Mouse (Mus musculus) frontal cortex, postnatal 36 days (tissue): Measurements from ENCODE around the gene Gpatch2.

ENCODE experiments used
- DNase-seq, 2 experiments: peaks; one replicate each; pipeline ENCODE4 v3.0.0; 2022; ENCODE audit warnings: low spot score in 2 of 2

The Gpatch2 gene

GRCm38 (mm10) chr1:187215181-187216116 lies at the start of gene Gpatch2, which contains the start of gene Spata17:
TSS of gene Gpatch2 (plus strand) at chr1:187215508.
TSS of gene Spata17 (minus strand) at chr1:187215465.
- peak; percentile 69 to 81 for DNase-seq

GRCm38 (mm10) chr1:187169646-187170045 lies 45.7 kb upstream of the Gpatch2 start:
- no peak for DNase-seq

- DNase-seq = no peak
Measured at GRCm38 (mm10) chr1:187170361-187170760, 44.9 kb upstream of the Gpatch2 start.

GRCm38 (mm10) chr1:187175991-187176390 lies 39.3 kb upstream of the Gpatch2 start:
- no peak for DNase-seq

- no peak for DNase-seq
Measured at GRCm38 (mm10) chr1:187178546-187178945, 36.8 kb upstream of the Gpatch2 start.

GRCm38 (mm10) chr1:187205506-187205905 lies 9.8 kb upstream of the Gpatch2 start:
- no peak for DNase-seq

GRCm38 (mm10) chr1:187209496-187209895 lies 5.8 kb upstream of the Gpatch2 start:
- no peak for DNase-seq

- DNase-seq = no peak
Measured at GRCm38 (mm10) chr1:187210736-187211135, 4.6 kb upstream of the Gpatch2 start.

GRCm38 (mm10) chr1:187216620-187217410 lies 1.5 kb downstream of the Gpatch2 start:
- DNase-seq = no peak

GRCm38 (mm10) chr1:187220756-187221155 lies 5.4 kb downstream of the Gpatch2 start:
- DNase-seq = no peak

GRCm38 (mm10) chr1:187226328-187227025 lies 11.2 kb downstream of the Gpatch2 start:
- DNase-seq = no peak

GRCm38 (mm10) chr1:187228414-187229146 lies 13.3 kb downstream of the Gpatch2 start:
- no peak for DNase-seq

GRCm38 (mm10) chr1:187230255-187230654 lies 14.9 kb downstream of the Gpatch2 start:
- no peak for DNase-seq

- no peak for DNase-seq
Measured at GRCm38 (mm10) chr1:187232196-187232955, 17.1 kb downstream of the Gpatch2 start.

GRCm38 (mm10) chr1:187232996-187233615 lies 17.8 kb downstream of the Gpatch2 start:
- DNase-seq = no peak

GRCm38 (mm10) chr1:187235161-187235560 lies 19.9 kb downstream of the Gpatch2 start:
- no peak for DNase-seq

- DNase-seq = no peak
Measured at GRCm38 (mm10) chr1:187236296-187236695, 21.0 kb downstream of the Gpatch2 start.

GRCm38 (mm10) chr1:187238061-187238460 lies 22.8 kb downstream of the Gpatch2 start:
- DNase-seq = no peak

GRCm38 (mm10) chr1:187240304-187240703 lies 25.0 kb downstream of the Gpatch2 start:
- no peak for DNase-seq

- no peak for DNase-seq
Measured at GRCm38 (mm10) chr1:187241329-187241728, 26.0 kb downstream of the Gpatch2 start.
